26 mouse cellular contexts compared by ENCODE assay signal in genomic region chr16:9663508-9663907, GRCm38 (mm10).
DNase-seq lines count a peak whose midpoint lies in the region; ATAC-seq and TF ChIP-seq lines count a peak whose summit lies in the region.
"Had no signal": no experiment of that assay in that cellular context is flagged by ENCODE, and none has a peak within 500 bp of the region (broad histone marks: within the 10 kb centered on the region; RNA-seq: fewer than 3 reads in every experiment).

No protein-coding gene starts in this region.

- H3K4me3 ChIP-seq in left cerebral cortex, adult 2 months, result no peak overlapping the region
- H3K4me3 ChIP-seq in lung, embryonic 15.5 days, result no peak overlapping the region
- H3K4me3 ChIP-seq in lung, adult 2 months (replicated peaks; ENCODE audit: extremely low read depth, low read depth, low read length), result no peak overlapping the region
- no peak overlapping the region for H3K4me3 ChIP-seq in cortical plate, adult 2 months (ENCODE audit: insufficient read depth, low read length)
- H3K4me3 ChIP-seq: forebrain, embryonic 10.5 days; forebrain, embryonic 13.5 days; heart, embryonic 12.5 days; heart, embryonic 15.5 days; hindbrain, embryonic 10.5 days; hindbrain, embryonic 13.5 days had no signal

- intact Hi-C loops in left cerebral cortex, adult 2 months (cut with DNase I), result no loop called here
- intact Hi-C loops in left cerebral cortex, postnatal 36 days (cut with DNase I), result loop anchor here (2.0 to 5.0 kb wide), 2 partner anchors 75 to 329 kb away; no protein-coding TSS in a partner anchor

- 36% methylated on average over 2 of the region's 2 CpGs for WGBS in lung, embryonic 15.5 days
- 60% methylated on average over 2 of the region's 2 CpGs for WGBS in lung, adult 2 months

- ATAC-seq in lung, embryonic 15.5 days (ENCODE audit: borderline replicate concordance, extremely low read depth, low FRiP score, low TSS enrichment), result peak; percentile 33; the same call in 1 of the 2 replicates
- ATAC-seq: CD4-positive, CD25-positive, alpha-beta regulatory T cell, adult 4 months; forebrain, embryonic 13.5 days; forebrain, embryonic 16.5 days had no signal

- TF ChIP-seq CTCF in left cerebral cortex, adult 2 months (IDR thresholded peaks at IDR 0.05), result no peak
- TF ChIP-seq CTCF in lung, adult 2 months (IDR thresholded peaks at IDR 0.05; ENCODE audit: insufficient read depth, low read length), result no peak
- TF ChIP-seq CTCF in cortical plate, adult 2 months (IDR thresholded peaks at IDR 0.05; ENCODE audit: extremely low read depth, insufficient read depth, low read length), result no peak

- H3K9ac ChIP-seq in lung, embryonic 15.5 days, result no peak overlapping the region
- H3K9ac ChIP-seq: forebrain, embryonic 13.5 days; heart, embryonic 12.5 days; heart, embryonic 15.5 days; hindbrain, embryonic 13.5 days had no signal

- no peaks in the 10 kb centered on the region for H3K27me3 ChIP-seq in lung, embryonic 15.5 days
- H3K27me3 ChIP-seq: forebrain, embryonic 13.5 days; heart, embryonic 12.5 days; heart, embryonic 15.5 days; hindbrain, embryonic 13.5 days had no signal

- TF ChIP-seq POLR2A in lung, adult 2 months (IDR thresholded peaks at IDR 0.05; ENCODE audit: borderline replicate concordance, extremely low read depth, low read depth, low read length), result no peak
- TF ChIP-seq POLR2A in cortical plate, adult 2 months (IDR thresholded peaks at IDR 0.05; ENCODE audit: extremely low read depth, insufficient read depth, low read length), result no peak

- peak overlapping the region; percentile 72; the same call in 1 of the 2 replicates for H3K27ac ChIP-seq in left cerebral cortex, adult 2 months
- H3K27ac ChIP-seq in lung, embryonic 15.5 days, result peak overlapping the region; percentile 54
- H3K27ac ChIP-seq in cortical plate, adult 2 months (ENCODE audit: insufficient read depth, low read length), result peak overlapping the region; percentile 63
- H3K27ac ChIP-seq: forebrain, embryonic 10.5 days; forebrain, embryonic 13.5 days; heart, embryonic 15.5 days; hindbrain, embryonic 10.5 days; hindbrain, embryonic 13.5 days had no signal

- DNase-seq in left cerebral cortex, adult 2 months (ENCODE audit: extremely low spot score in 1 of 2, low spot score in 2 of 2), result no peak
- no peak for DNase-seq in left cerebral cortex, postnatal 36 days (ENCODE audit: low spot score in 2 of 2)
- DNase-seq in lung, adult 2 months, result no peak
- DNase-seq in lung, postnatal 10 days, result peak; percentile 6
- no peak for DNase-seq in lung, adult 18-20 months
- DNase-seq in kidney, adult 18-20 months, result no peak
- DNase-seq: adrenal gland, adult 2 months; adrenal gland, postnatal 14 days; cerebellum, adult 11-12 months; cerebellum, adult 8-10 months; cerebellum, postnatal 10 days; cerebellum, postnatal 36 days; gastrocnemius, postnatal 25 days; heart, adult 18-20 months; heart, postnatal 10 days; heart, postnatal 36 days had no signal

- H3K36me3 ChIP-seq in lung, embryonic 15.5 days, result no peaks in the 10 kb centered on the region
- H3K36me3 ChIP-seq: forebrain, embryonic 10.5 days; heart, embryonic 12.5 days; heart, embryonic 15.5 days; hindbrain, embryonic 10.5 days; hindbrain, embryonic 13.5 days had no signal

- H3K9me3 ChIP-seq in lung, embryonic 15.5 days, result no peaks in the 10 kb centered on the region
- H3K9me3 ChIP-seq: forebrain, embryonic 10.5 days; forebrain, embryonic 13.5 days; heart, embryonic 12.5 days; heart, embryonic 15.5 days; hindbrain, embryonic 10.5 days; hindbrain, embryonic 13.5 days had no signal

- H3K4me1 ChIP-seq in lung, embryonic 15.5 days, result no peaks in the 10 kb centered on the region
- H3K4me1 ChIP-seq in lung, adult 2 months (ENCODE audit: control insufficient read depth, insufficient read depth, low read length), result peaks cover 2% of the 10 kb centered on the region; the same call in 1 of the 2 replicates
- peaks cover 8% of the 10 kb centered on the region for H3K4me1 ChIP-seq in cortical plate, adult 2 months (ENCODE audit: control insufficient read depth, insufficient read depth, low read length)
- H3K4me1 ChIP-seq: forebrain, embryonic 13.5 days; heart, embryonic 15.5 days; hindbrain, embryonic 10.5 days had no signal

- no peak overlapping the region for H3K4me2 ChIP-seq in lung, embryonic 15.5 days
- H3K4me2 ChIP-seq: forebrain, embryonic 13.5 days; heart, embryonic 12.5 days; heart, embryonic 15.5 days; hindbrain, embryonic 13.5 days had no signal
